Mouse (Mus musculus): Measurements from ENCODE around the gene Upf3b.
"Not testable (repeated sequence)": the region's sequence is repeated elsewhere in the genome, so short reads cannot be mapped to it uniquely, and the experiment has no call there.

The Upf3b gene

DNA sequence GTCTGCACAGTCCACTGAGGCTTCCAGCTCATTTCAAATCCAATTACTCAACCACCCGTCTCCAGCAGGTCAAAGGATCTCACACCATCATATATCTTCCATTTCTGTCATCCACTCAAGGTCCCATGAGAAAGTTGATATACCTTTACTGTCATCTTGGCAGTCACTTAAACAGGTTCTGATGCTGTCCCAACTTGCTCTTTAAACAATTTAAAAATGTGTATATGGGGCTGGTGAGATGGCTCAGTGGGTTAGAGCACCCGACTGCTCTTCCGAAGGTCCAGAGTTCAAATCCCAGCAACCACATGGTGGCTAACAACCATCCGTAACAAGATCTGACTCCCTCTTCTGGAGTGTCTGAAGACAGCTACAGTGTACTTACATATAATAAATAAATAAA lies 29.8 kb downstream of the Upf3b start:
- DNase-seq (ENCODE audit: low read depth, low spot score): not testable (repeated sequence)

DNA sequence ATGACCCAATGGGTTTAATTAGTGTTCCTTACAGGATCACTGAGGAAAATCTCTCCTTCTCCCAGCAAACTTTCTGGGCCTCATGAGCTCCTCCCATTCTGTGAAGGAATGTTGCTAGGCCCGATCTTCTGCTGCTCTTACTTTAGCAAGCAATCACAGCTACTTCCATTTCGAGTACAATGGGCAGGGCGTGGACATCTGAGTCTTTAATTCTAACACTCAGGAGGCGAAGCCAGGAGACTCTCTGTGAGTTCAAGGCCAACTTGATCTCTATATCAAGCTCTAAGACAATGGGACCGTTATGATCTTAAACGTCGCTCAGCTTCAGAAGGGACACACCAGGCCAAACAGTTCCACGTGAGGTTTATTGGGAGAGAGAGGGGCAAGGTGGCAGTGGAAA lies 33.5 kb downstream of the Upf3b start:
- DNase-seq (ENCODE audit: low read depth, low spot score): no peak

DNA sequence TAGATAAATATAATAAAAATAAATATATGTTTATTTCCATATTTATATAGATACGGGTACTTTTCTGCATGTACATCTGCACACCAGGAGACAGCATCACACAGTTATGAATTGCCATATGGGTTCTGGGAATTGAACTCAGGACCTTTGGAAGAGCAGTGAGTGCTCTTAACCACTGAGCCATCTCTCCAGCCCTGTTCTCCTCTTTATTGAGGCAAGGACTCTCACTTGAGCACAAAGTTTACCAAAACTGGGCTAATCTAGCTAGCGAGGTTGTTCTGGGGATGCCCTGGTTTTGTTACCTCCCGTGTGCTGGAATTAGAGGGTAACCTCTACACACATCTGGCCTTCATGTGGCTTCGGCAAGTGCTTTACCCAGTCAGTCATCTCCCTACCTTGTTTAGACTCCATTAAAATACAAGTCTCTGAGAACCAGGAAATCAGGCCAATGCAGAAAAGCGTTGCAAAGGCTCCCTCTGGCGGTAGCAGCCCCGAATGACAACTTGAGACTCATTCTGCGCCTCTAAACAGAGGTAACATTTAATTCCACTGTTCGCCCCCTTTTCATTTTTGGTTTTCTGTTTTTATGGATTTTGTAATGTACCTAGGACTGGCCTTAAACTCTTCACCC lies 35.7 kb downstream of the Upf3b start:
- DNase-seq (ENCODE audit: low read depth, low spot score): no peak

DNA sequence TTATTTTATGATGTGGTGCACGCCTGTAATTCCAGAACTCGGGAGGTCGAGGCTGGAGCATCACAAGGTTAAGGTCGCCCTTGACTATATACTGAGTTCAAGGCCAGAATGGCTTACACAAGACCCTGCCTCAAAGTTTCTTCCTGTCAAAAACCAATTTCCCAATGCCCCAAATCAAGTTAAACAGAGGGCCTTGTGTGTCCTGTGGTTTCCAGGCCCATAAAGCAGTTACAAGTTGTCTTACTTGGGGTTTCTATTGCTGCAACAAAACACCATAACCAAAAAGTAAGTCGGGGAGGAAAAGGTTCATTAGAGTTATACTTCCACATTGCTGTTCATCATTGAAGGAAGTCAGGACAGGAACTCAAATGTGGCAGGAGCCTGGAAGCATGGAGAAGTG lies 41.4 kb downstream of the Upf3b start:
- DNase-seq (ENCODE audit: low read depth, low spot score): no peak

DNA sequence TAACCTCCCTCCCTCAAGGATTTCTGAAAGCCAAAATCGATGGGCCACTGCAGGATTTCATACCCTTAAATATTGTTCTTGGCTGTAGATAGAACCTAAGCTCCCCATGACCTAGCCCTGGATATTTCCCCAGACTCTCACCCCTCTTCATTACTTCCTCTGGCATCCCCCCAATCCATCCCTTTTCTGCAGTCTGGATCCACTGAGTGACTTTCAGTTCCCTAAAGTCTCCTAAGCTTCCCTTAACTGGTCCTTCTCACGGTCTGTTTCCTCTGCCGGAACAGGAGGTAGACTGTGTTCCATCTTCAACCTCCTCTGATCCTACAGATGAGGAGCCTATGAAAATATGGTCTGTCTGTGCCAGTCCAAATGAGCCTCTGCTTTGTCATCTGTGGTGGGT lies 42.8 kb downstream of the Upf3b start:
- no peak for DNase-seq (ENCODE audit: low read depth, low spot score)

DNA sequence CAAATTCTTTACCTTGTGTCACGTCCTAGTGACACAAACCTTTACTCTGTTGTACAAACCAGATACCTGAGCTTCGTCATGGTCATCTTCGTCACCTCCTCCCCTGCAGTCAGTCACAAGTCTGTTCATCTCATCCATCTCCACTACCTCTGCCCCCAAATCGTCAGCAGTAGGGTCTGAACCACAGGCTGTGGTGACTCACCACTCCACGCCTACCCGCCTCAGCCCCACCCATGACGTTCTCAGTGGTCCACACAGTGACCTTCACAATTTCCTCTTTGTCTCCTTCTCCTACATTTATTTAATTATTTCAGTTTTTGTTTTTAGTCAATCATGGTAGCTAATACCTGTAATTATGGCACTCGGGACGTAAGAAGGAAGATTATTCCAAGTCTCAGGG lies 46.2 kb downstream of the Upf3b start:
- DNase-seq (ENCODE audit: low read depth, low spot score): no peak

DNA sequence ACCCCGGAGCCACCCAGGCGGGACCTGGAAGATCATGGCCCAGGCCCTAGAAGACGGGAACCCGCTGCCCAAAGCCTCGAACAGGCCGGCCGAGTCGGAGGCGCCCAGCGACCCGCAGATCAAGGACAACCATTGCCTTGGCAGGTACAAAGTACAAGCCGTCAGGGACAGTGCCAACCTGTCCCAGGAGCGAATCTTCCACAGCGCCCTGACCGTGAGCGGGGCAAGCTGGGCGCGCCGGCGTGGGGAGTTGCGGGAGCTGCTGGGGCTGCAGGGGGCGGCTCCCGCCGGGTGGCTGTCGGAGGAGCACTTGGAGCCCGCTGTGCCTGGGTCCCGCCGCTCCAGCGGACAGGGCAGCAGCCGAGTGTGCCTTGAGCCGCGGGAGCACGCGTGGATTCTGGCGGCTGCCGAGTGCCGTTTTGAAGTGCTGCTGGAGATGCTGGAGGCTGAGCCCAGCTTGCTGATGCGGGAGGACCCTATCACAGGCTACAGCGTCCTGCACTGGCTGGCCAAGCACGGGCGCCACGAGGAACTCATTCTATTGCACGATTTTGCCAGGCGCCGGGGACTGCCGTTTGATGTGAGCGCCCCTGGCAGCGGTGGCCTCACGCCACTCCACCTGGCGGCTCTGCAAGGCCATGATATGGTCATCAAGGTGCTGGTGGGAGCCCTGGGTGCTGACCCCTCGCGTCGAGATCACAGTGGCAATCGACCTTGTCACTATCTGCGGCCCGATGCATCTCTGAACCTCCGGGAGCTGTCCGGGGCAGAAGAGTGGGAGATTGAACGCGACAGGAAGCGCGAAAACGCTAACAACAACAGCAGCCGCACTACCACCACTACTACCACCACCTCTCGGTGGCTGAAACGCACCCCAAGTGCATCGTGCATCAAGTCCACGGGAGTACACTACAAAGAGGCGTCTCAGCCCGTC lies 61.0 kb downstream of the Upf3b start:
- DNase-seq (ENCODE audit: low read depth, low spot score): no peak

DNA sequence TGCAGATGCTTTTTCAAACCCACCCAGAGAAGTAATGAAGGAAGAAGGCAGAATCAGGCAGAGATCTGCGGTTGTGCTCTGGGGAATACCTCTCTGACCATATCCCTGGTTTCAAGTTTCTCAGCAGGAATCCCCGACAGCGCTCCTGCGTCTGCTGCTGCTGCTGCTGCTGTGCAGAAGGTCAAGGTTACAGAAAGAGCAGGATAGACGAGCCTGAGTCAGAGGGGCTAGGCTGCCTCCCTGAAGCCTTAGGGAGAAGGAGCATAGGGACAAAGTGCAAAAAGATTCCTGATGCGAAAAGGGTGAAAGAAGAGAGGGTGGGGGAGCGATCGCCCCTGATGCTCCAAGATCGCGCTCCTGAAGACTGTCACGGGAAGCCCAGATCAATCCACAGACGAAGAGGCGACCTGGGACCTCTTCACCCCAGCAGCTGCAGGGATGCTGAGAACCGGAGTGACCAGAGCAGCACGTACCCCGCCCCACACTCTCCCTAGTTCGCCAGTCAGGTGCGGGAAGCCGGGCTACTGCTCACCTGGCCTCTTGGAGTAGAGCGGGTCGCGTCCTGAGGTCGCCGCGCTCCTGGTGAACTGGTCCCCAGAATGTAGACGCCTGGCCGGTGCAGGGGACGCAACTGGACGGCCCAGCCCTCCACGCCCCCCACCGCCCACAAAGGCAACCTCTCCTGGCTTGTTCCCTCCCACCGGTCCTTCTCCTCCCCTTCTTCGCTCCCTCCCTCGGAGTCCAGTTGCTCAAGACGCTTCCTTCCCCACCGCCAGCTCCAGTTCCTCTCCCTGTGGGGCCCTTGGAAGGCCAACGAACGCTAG lies 61.8 kb downstream of the Upf3b start, which contains the start of gene Sowahd:
Sowahd (plus strand) TSS at position 780 of the 824 bp plus-strand sequence.
- DNase-seq (ENCODE audit: low read depth, low spot score): no peak

DNA sequence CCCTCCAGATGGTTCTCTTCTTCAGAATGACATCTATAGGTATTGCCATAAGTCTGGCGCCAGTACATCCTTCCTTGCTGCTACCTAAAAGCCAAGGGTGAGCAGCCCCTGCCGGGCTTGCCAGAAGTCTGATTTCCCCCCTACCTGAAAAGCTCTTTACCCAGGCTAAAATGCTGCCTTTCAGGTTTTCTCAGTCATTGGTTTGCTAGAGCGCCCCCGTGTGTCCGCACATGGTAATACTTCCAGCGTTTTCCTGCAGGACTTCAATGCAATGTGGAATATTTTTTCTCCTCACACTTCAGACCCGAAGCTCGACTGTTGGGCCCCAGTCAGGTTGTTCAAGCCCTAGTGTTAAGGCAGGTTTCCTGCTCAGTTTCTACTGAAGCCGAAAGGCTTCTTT lies 67.4 kb downstream of the Upf3b start:
- DNase-seq (ENCODE audit: low read depth, low spot score): peak; percentile 27

Measured in retina, postnatal 7 days (tissue).